Comparison of ENCODE assay signal across 16 mouse cellular contexts in the genomic region with DNA sequence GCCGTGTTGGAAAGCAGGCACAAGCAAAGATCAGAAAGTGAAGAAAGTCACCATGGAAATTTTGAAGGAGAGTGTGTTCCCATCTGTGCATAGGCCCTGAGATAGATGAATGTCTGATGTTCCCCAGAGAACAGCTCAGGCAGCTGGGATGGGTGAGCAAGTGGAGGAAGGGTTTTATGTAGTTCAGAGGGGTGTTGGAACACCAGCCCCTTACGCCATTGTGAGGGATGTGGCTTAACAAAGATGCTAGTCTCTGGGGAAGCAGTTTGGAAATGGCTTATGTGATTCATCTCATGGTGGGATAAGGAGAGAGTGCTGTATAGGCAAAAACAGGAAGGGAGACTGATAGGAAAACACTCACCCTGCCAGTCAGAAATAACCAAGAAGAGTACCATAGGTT.
"Had no signal": no experiment of that assay in that cellular context is flagged by ENCODE, and none has a peak within 500 bp of the region (broad histone marks: within the 10 kb centered on the region; RNA-seq: fewer than 3 reads in every experiment).

No protein-coding gene starts in this region.

- H3K4me2 ChIP-seq: lung, embryonic 14.5 days; midbrain, embryonic 12.5 days; neural tube, embryonic 13.5 days; stomach, embryonic 15.5 days had no signal

- H3K27me3 ChIP-seq: midbrain, embryonic 12.5 days; neural tube, embryonic 13.5 days; stomach, embryonic 15.5 days had no signal

- H3K36me3 ChIP-seq: midbrain, embryonic 10.5 days; midbrain, embryonic 12.5 days; neural tube, embryonic 13.5 days; stomach, embryonic 15.5 days had no signal

- H3K9ac ChIP-seq: lung, embryonic 14.5 days; midbrain, embryonic 12.5 days; neural tube, embryonic 13.5 days; stomach, embryonic 15.5 days had no signal

- DNase-seq: lung, adult 18-20 months; lung, embryonic 14.5 days; lung, postnatal 10 days; lung, postnatal 4 days; midbrain, embryonic 14.5 days; right cerebral cortex, postnatal 14 days; thymus, adult 2 months; thymus, postnatal 25 days; thymus, postnatal 4 days had no signal

- H3K4me3 ChIP-seq: midbrain, embryonic 10.5 days; midbrain, embryonic 12.5 days; myocyte; neural tube, embryonic 13.5 days; stomach, embryonic 15.5 days had no signal

- H3K9me3 ChIP-seq: stomach, embryonic 15.5 days had no signal

- H3K27ac ChIP-seq: midbrain, embryonic 10.5 days; midbrain, embryonic 12.5 days; neural tube, embryonic 13.5 days; stomach, embryonic 15.5 days; stomach, postnatal 0 days had no signal

- ATAC-seq: midbrain, embryonic 16.5 days had no signal
